Mouse (Mus musculus) kidney, adult 2 months (tissue): ENCODE data around the gene Itfg1.

Experiments used
- CTCF ChIP-seq: fragments of 200-500 bp; conservative IDR thresholded peaks from 2 replicates; pipeline ENCODE4 v1.5.1; 2011; ENCODE audit warnings: low read depth, mild to moderate bottlenecking, control low read depth, low read length, moderate library complexity, mixed read lengths; ENCODE audit not compliant: insufficient read depth, insufficient read length
- POLR2A ChIP-seq: fragments of 200-500 bp; IDR thresholded peaks from one replicate; pipeline ENCODE4 v1.6.1; 2011; ENCODE audit warnings: low read depth, low read length, control low read depth

- TF ChIP-seq CTCF (no peak), POLR2A (no peak)
These were observed 44.1 kb upstream of the Itfg1 start for GRCm38 (mm10) chr8:85884811-85885210.
